Comparison of ENCODE assay signal across 20 mouse cellular contexts in genomic region chr4:133082216-133082773, GRCm38 (mm10). TPM values are rescaled to one million over a fixed set of nuclear protein-coding genes. Genes with fewer than 3 reads are reported as not detected.
DNase-seq lines count a peak whose midpoint lies in the region; ATAC-seq and TF ChIP-seq lines count a peak whose summit lies in the region.
"Had no signal": no experiment of that assay in that cellular context is flagged by ENCODE, and none has a peak within 500 bp of the region (broad histone marks: within the 10 kb centered on the region; RNA-seq: fewer than 3 reads in every experiment).

No protein-coding gene starts in this region.

- intact Hi-C loops in heart, postnatal 14 days (cut with DNase I) = no loop called here

- TF ChIP-seq CTCF in ES-Bruce4 (IDR thresholded peaks at IDR 0.05; ENCODE audit: low read depth, low read length) = no peak

- DNase-seq in heart, postnatal 14 days = no peak
- DNase-seq in adrenal gland, postnatal 14 days = peak; percentile 62
- DNase-seq in kidney, postnatal 10 days = peak; percentile 61
- DNase-seq in thymus, postnatal 10 days (ENCODE audit: low spot score in 2 of 2) = no peak
- DNase-seq in midbrain, embryonic 11.5 days (ENCODE audit: low spot score, missing footprints) = no peak
- DNase-seq: cerebellum, adult 11-12 months; embryo, embryonic 11 days; gastrocnemius, postnatal 14 days; heart, adult 2 months; liver, postnatal 0 days; right cerebral cortex, postnatal 4 days; thymus, postnatal 25 days had no signal

- H3K36me3 ChIP-seq in heart, embryonic 13.5 days = peaks cover 33% of the 10 kb centered on the region
- peaks cover 15% of the 10 kb centered on the region for H3K36me3 ChIP-seq in ES-Bruce4 (ENCODE audit: control insufficient read depth, insufficient read depth, low read length, poor library complexity, severe bottlenecking)
- H3K36me3 ChIP-seq in midbrain, embryonic 15.5 days (replicated peaks) = no peaks in the 10 kb centered on the region
- no peaks in the 10 kb centered on the region for H3K36me3 ChIP-seq in midbrain, embryonic 11.5 days (ENCODE audit: control insufficient read depth, insufficient read depth, low read length)

- 82% methylated on average over 6 of the region's 6 CpGs for WGBS in heart, embryonic 13.5 days
- 93% methylated on average over 6 of the region's 6 CpGs for WGBS in midbrain, embryonic 15.5 days
- WGBS in midbrain, embryonic 11.5 days = 91% methylated on average over 6 of the region's 6 CpGs

- no peak for TF ChIP-seq POLR2A in ES-Bruce4 (IDR thresholded peaks at IDR 0.05; ENCODE audit: insufficient read depth, low read length)

- TF ChIP-seq EP300 in ES-Bruce4 (IDR thresholded peaks at IDR 0.05; ENCODE audit: insufficient read depth, low read depth, low read length) = no peak

- peaks cover 77% of the 10 kb centered on the region for H3K4me1 ChIP-seq in heart, embryonic 13.5 days
- peaks cover 12% of the 10 kb centered on the region for H3K4me1 ChIP-seq in ES-Bruce4 (ENCODE audit: control insufficient read depth, insufficient read depth, low read length)
- peaks cover 40% of the 10 kb centered on the region for H3K4me1 ChIP-seq in midbrain, embryonic 15.5 days
- H3K4me1 ChIP-seq in midbrain, embryonic 11.5 days (ENCODE audit: control insufficient read depth, insufficient read depth, low read length) = peaks cover 24% of the 10 kb centered on the region

- ATAC-seq in heart, embryonic 13.5 days (ENCODE audit: extremely low read depth, insufficient number of reproducible peaks, low FRiP score, low TSS enrichment) = no peak
- ATAC-seq in midbrain, embryonic 15.5 days (replicated peaks) = no peak
- no peak for ATAC-seq in midbrain, embryonic 11.5 days (ENCODE audit: low FRiP score)
- ATAC-seq: hindbrain, embryonic 16.5 days; liver, postnatal 0 days had no signal

- H3K4me2 ChIP-seq in heart, embryonic 13.5 days = no peak overlapping the region
- no peak overlapping the region for H3K4me2 ChIP-seq in midbrain, embryonic 15.5 days
- H3K4me2 ChIP-seq in midbrain, embryonic 11.5 days = no peak overlapping the region
- H3K4me2 ChIP-seq: forebrain, embryonic 12.5 days; heart, embryonic 15.5 days had no signal

- H3K4me3 ChIP-seq in heart, embryonic 13.5 days = no peak overlapping the region
- no peak overlapping the region for H3K4me3 ChIP-seq in ES-Bruce4 (ENCODE audit: low read depth, low read length)
- no peak overlapping the region for H3K4me3 ChIP-seq in midbrain, embryonic 15.5 days
- no peak overlapping the region for H3K4me3 ChIP-seq in midbrain, embryonic 11.5 days (ENCODE audit: low read depth, low read length)
- H3K4me3 ChIP-seq: forebrain, embryonic 12.5 days; heart, adult 2 months; heart, embryonic 15.5 days; megakaryocyte, embryonic 14.5 days had no signal

- H3K27ac ChIP-seq in heart, embryonic 13.5 days (replicated peaks) = 0 out of 2 replicates have a peak overlapping the region, but pooled peaks have one; percentile 24
- peak overlapping the region; percentile 14; the same call in 1 of the 2 replicates for H3K27ac ChIP-seq in ES-Bruce4 (ENCODE audit: insufficient read depth, low read length)
- H3K27ac ChIP-seq in midbrain, embryonic 15.5 days = no peak overlapping the region
- H3K27ac ChIP-seq in midbrain, embryonic 11.5 days (ENCODE audit: low read depth, low read length) = no peak overlapping the region
- H3K27ac ChIP-seq: forebrain, embryonic 12.5 days; heart, adult 2 months; heart, embryonic 15.5 days had no signal

- H3K9ac ChIP-seq in heart, embryonic 13.5 days = no peak overlapping the region
- H3K9ac ChIP-seq in ES-Bruce4 (ENCODE audit: low read depth, poor library complexity, severe bottlenecking) = no peak overlapping the region
- no peak overlapping the region for H3K9ac ChIP-seq in midbrain, embryonic 15.5 days
- no peak overlapping the region for H3K9ac ChIP-seq in midbrain, embryonic 11.5 days (ENCODE audit: low read length)
- H3K9ac ChIP-seq: forebrain, embryonic 12.5 days; heart, embryonic 15.5 days; liver, postnatal 0 days had no signal

- H3K9me3 ChIP-seq in heart, embryonic 13.5 days = no peaks in the 10 kb centered on the region
- H3K9me3 ChIP-seq in ES-Bruce4 (replicated peaks; ENCODE audit: control insufficient read depth, insufficient read depth, low read length, poor library complexity, severe bottlenecking) = no peaks in the 10 kb centered on the region
- H3K9me3 ChIP-seq in midbrain, embryonic 15.5 days = no peaks in the 10 kb centered on the region
- no peaks in the 10 kb centered on the region for H3K9me3 ChIP-seq in midbrain, embryonic 11.5 days (ENCODE audit: control insufficient read depth, low read length)
- H3K9me3 ChIP-seq: forebrain, embryonic 12.5 days; heart, embryonic 15.5 days; megakaryocyte, embryonic 14.5 days had no signal

- H3K27me3 ChIP-seq in heart, embryonic 13.5 days (replicated peaks) = no peaks in the 10 kb centered on the region
- no peaks in the 10 kb centered on the region for H3K27me3 ChIP-seq in ES-Bruce4 (ENCODE audit: control insufficient read depth, insufficient read depth, low read length, poor library complexity, severe bottlenecking)
- H3K27me3 ChIP-seq in midbrain, embryonic 15.5 days (replicated peaks) = no peaks in the 10 kb centered on the region
- peaks cover 13% of the 10 kb centered on the region for H3K27me3 ChIP-seq in midbrain, embryonic 11.5 days (ENCODE audit: control insufficient read depth, insufficient read depth, low read length)
- H3K27me3 ChIP-seq: CH12.LX; heart, embryonic 15.5 days had no signal

RNA-seq across cellular contexts. Expression of gene Wasf2, which starts 48.0 kb away (rescaled TPM):
- 64.6 and 72.7 TPM in 2 replicates for polyA plus RNA-seq in heart, embryonic 13.5 days (2015; fragmentation: Nextera tagmentation; extraction: Ambion mirVana)
- 100 to 1,000 TPM; 133 to 135 TPM for total RNA-seq in heart, postnatal 14 days (2021)
- 102 and 103 TPM in 2 replicates for polyA plus RNA-seq in ES-Bruce4 (2011; ENCODE audit: insufficient read depth, insufficient read length, low read depth, missing spikeins)
- total RNA-seq in adrenal gland, postnatal 14 days (2021) = 117 and 150 TPM in 2 replicates
- polyA plus RNA-seq in midbrain, embryonic 15.5 days (2015; fragmentation: Nextera tagmentation; extraction: Ambion mirVana) = 27.4 and 27.7 TPM in 2 replicates
- 38.3 and 40.1 TPM in 2 replicates for polyA plus RNA-seq in midbrain, embryonic 11.5 days (2014; fragmentation: Nextera tagmentation; extraction: Ambion mirVana)

Comparison
In these comparisons a context has a peak if more than half of its experiments do, and no peak if none do; other contexts are left out.
1. H3K27ac ChIP-seq: peak in heart, embryonic 13.5 days (single experiment) and ES-Bruce4 (single experiment); none in midbrain, embryonic 15.5 days (single experiment) and midbrain, embryonic 11.5 days (single experiment).
2. DNase-seq: peak in adrenal gland, postnatal 14 days (single experiment) and kidney, postnatal 10 days (single experiment); none in heart, postnatal 14 days (0 of 2), thymus, postnatal 10 days (0 of 2) and midbrain, embryonic 11.5 days (single experiment).